Mouse (Mus musculus): ENCODE measurements around the gene Tnfrsf11a.

GRCm38 (mm10) chr1:105795705-105796104 is 15.2 kb downstream of the Tnfrsf11a start:
- TF ChIP-seq CTCF (IDR thresholded peaks at IDR 0.05; ENCODE audit: borderline replicate concordance, insufficient read depth, low read length) = no peak
- TF ChIP-seq POLR2A (IDR thresholded peaks at IDR 0.05; ENCODE audit: low read depth, low read length) = no peak
